Mouse (Mus musculus): ENCODE measurements around the gene Gprin2. TPM values are rescaled to one million over a fixed set of nuclear protein-coding genes. Genes with fewer than 3 reads are reported as not detected.

Gene Gprin2
- polyA plus RNA-seq (2016; fragmentation: Nextera tagmentation; extraction: Ambion mirVana): 3.3 and 4.8 TPM in 2 replicates

GRCm38 (mm10) chr14:34201231-34202035 is at the start of gene Gprin2:
TSS of gene Gprin2 (minus strand) at chr14:34201653.
- Histone ChIP-seq H3K27me3 (peaks cover 15% of the 10 kb centered on the region), H3K27ac (peak within 1 kb of the TSS; percentile 65), H3K4me1 (peaks cover 6% of the 10 kb centered on the region), H3K36me3 (no peaks in the 10 kb centered on the region), H3K9ac (peak within 1 kb of the TSS; percentile 74), H3K9me3 (replicated peaks) (no peaks in the 10 kb centered on the region), H3K4me3 (peak within 1 kb of the TSS; percentile 80), H3K4me2 (replicated peaks) (peak within 1 kb of the TSS; percentile 93)
- ATAC-seq (ENCODE audit: low FRiP score): peak; percentile 72
- 4% methylated on average over 39 of the region's 52 CpGs for WGBS

GRCm38 (mm10) chr14:34240676-34241075 is 39.2 kb upstream of the Gprin2 start:
- H3K4me3 ChIP-seq: no peak overlapping the region
- no peaks in the 10 kb centered on the region for H3K27me3 ChIP-seq
- no peaks in the 10 kb centered on the region for H3K4me1 ChIP-seq
- 89% methylated on average over 6 of the region's 6 CpGs for WGBS
- no peak overlapping the region for H3K4me2 ChIP-seq (replicated peaks)
- no peaks in the 10 kb centered on the region; the same call in 1 of the 2 replicates for H3K36me3 ChIP-seq
- no peak overlapping the region for H3K9ac ChIP-seq
- H3K27ac ChIP-seq: no peak overlapping the region
- no peaks in the 10 kb centered on the region for H3K9me3 ChIP-seq (replicated peaks)
- no peak for ATAC-seq (ENCODE audit: low FRiP score)

GRCm38 (mm10) chr14:34240263-34240662 is 38.8 kb upstream of the Gprin2 start:
- no peaks in the 10 kb centered on the region for H3K4me1 ChIP-seq
- H3K27me3 ChIP-seq: no peaks in the 10 kb centered on the region
- ATAC-seq (ENCODE audit: low FRiP score): no peak
- H3K4me3 ChIP-seq: no peak overlapping the region
- H3K36me3 ChIP-seq: no peaks in the 10 kb centered on the region; the same call in 1 of the 2 replicates
- 88% methylated on average over 10 of the region's 10 CpGs for WGBS
- no peaks in the 10 kb centered on the region for H3K9me3 ChIP-seq (replicated peaks)
- no peak overlapping the region for H3K27ac ChIP-seq
- H3K9ac ChIP-seq: no peak overlapping the region
- H3K4me2 ChIP-seq (replicated peaks): no peak overlapping the region

GRCm38 (mm10) chr14:34234630-34235380 is 33.4 kb upstream of the Gprin2 start:
- ATAC-seq (ENCODE audit: low FRiP score): peak; percentile 98
- Histone ChIP-seq H3K4me3 (peak overlapping the region; percentile 29), H3K4me1 (peaks cover 5% of the 10 kb centered on the region; the same call in 1 of the 2 replicates), H3K36me3 (no peaks in the 10 kb centered on the region), H3K9me3 (replicated peaks) (no peaks in the 10 kb centered on the region), H3K9ac (peak overlapping the region; percentile 48), H3K27ac (no peak overlapping the region), H3K27me3 (no peaks in the 10 kb centered on the region), H3K4me2 (replicated peaks) (peak overlapping the region; percentile 64)
- WGBS: 4% methylated on average over 16 of the region's 16 CpGs

- Histone ChIP-seq H3K4me3 (no peak overlapping the region), H3K27ac (no peak overlapping the region), H3K4me1 (peaks cover 5% of the 10 kb centered on the region; the same call in 1 of the 2 replicates), H3K27me3 (no peaks in the 10 kb centered on the region), H3K4me2 (replicated peaks) (no peak overlapping the region), H3K36me3 (no peaks in the 10 kb centered on the region), H3K9ac (no peak overlapping the region), H3K9me3 (replicated peaks) (no peaks in the 10 kb centered on the region)
- WGBS: 64% methylated on average over 4 of the region's 4 CpGs
- ATAC-seq (ENCODE audit: low FRiP score): no peak
Observed at GRCm38 (mm10) chr14:34233846-34234245, 32.4 kb upstream of the Gprin2 start.

GRCm38 (mm10) chr14:34232866-34233680 is 31.6 kb upstream of the Gprin2 start:
- H3K27me3 ChIP-seq: no peaks in the 10 kb centered on the region
- ATAC-seq (ENCODE audit: low FRiP score): no peak
- no peak overlapping the region for H3K4me3 ChIP-seq
- no peak overlapping the region for H3K27ac ChIP-seq
- no peaks in the 10 kb centered on the region for H3K9me3 ChIP-seq (replicated peaks)
- WGBS: 87% methylated on average over 9 of the region's 9 CpGs
- no peaks in the 10 kb centered on the region for H3K36me3 ChIP-seq
- no peak overlapping the region for H3K9ac ChIP-seq
- peaks cover 5% of the 10 kb centered on the region; the same call in 1 of the 2 replicates for H3K4me1 ChIP-seq
- no peak overlapping the region for H3K4me2 ChIP-seq (replicated peaks)

- Histone ChIP-seq H3K4me1 (peaks cover 5% of the 10 kb centered on the region; the same call in 1 of the 2 replicates), H3K4me3 (no peak overlapping the region), H3K9me3 (replicated peaks) (no peaks in the 10 kb centered on the region), H3K27me3 (no peaks in the 10 kb centered on the region), H3K9ac (no peak overlapping the region), H3K36me3 (no peaks in the 10 kb centered on the region), H3K4me2 (replicated peaks) (no peak overlapping the region), H3K27ac (no peak overlapping the region)
- no peak for ATAC-seq (ENCODE audit: low FRiP score)
- 47% methylated on average over 7 of the region's 7 CpGs for WGBS
Observed at GRCm38 (mm10) chr14:34232340-34232739, 30.9 kb upstream of the Gprin2 start.

GRCm38 (mm10) chr14:34228830-34229506 is 27.5 kb upstream of the Gprin2 start:
- H3K27me3 ChIP-seq: no peaks in the 10 kb centered on the region
- H3K36me3 ChIP-seq: no peaks in the 10 kb centered on the region
- no peak overlapping the region for H3K4me3 ChIP-seq
- no peaks in the 10 kb centered on the region for H3K9me3 ChIP-seq (replicated peaks)
- H3K4me1 ChIP-seq: no peaks in the 10 kb centered on the region
- H3K27ac ChIP-seq: no peak overlapping the region
- 90% methylated on average over 10 of the region's 10 CpGs for WGBS
- no peak overlapping the region for H3K4me2 ChIP-seq (replicated peaks)
- ATAC-seq (ENCODE audit: low FRiP score): no peak
- H3K9ac ChIP-seq: no peak overlapping the region

- 84% methylated on average over 12 of the region's 12 CpGs for WGBS
- Histone ChIP-seq H3K4me2 (replicated peaks) (no peak overlapping the region), H3K27me3 (no peaks in the 10 kb centered on the region), H3K4me1 (no peaks in the 10 kb centered on the region), H3K36me3 (no peaks in the 10 kb centered on the region), H3K4me3 (no peak overlapping the region), H3K9me3 (replicated peaks) (no peaks in the 10 kb centered on the region), H3K27ac (no peak overlapping the region), H3K9ac (no peak overlapping the region)
- no peak for ATAC-seq (ENCODE audit: low FRiP score)
Observed at GRCm38 (mm10) chr14:34227981-34228380, 26.5 kb upstream of the Gprin2 start.

GRCm38 (mm10) chr14:34226566-34226965 is 25.1 kb upstream of the Gprin2 start:
- H3K4me1 ChIP-seq: no peaks in the 10 kb centered on the region
- no peak overlapping the region for H3K27ac ChIP-seq
- ATAC-seq (ENCODE audit: low FRiP score): no peak
- H3K9ac ChIP-seq: no peak overlapping the region
- 84% methylated on average over 4 of the region's 4 CpGs for WGBS
- 0 out of 2 replicates have a peak, but pooled peaks cover under 1% of the 10 kb centered on the region for H3K27me3 ChIP-seq
- no peaks in the 10 kb centered on the region for H3K9me3 ChIP-seq (replicated peaks)
- H3K4me2 ChIP-seq (replicated peaks): no peak overlapping the region
- H3K36me3 ChIP-seq: no peaks in the 10 kb centered on the region
- H3K4me3 ChIP-seq: no peak overlapping the region

GRCm38 (mm10) chr14:34225986-34226385 is 24.5 kb upstream of the Gprin2 start:
- Histone ChIP-seq H3K4me2 (replicated peaks) (no peak overlapping the region), H3K27me3 (peaks cover 7% of the 10 kb centered on the region; the same call in 1 of the 2 replicates), H3K9ac (no peak overlapping the region), H3K36me3 (no peaks in the 10 kb centered on the region), H3K27ac (no peak overlapping the region), H3K9me3 (replicated peaks) (no peaks in the 10 kb centered on the region), H3K4me1 (no peaks in the 10 kb centered on the region), H3K4me3 (no peak overlapping the region)
- WGBS: 89% methylated on average over 9 of the region's 9 CpGs
- ATAC-seq (ENCODE audit: low FRiP score): no peak
